Mouse (Mus musculus) ES-Bruce4 (cell line): ENCODE results near the gene D6Wsu163e. TPM values are rescaled to one million over a fixed set of nuclear protein-coding genes. Genes with fewer than 3 reads are reported as not detected.

ENCODE experiments used
- H3K27ac ChIP-seq: 2 replicates; pipeline ENCODE4 v1.5.1; 2012; ENCODE audit warnings: low read length, inconsistent platforms; ENCODE audit not compliant: insufficient read depth
- H3K27me3 ChIP-seq: 2 replicates; pipeline ENCODE4 v1.6.1; 2012; ENCODE audit warnings: mild to moderate bottlenecking, low read length, inconsistent platforms; ENCODE audit not compliant: control insufficient read depth, poor library complexity, insufficient read depth, severe bottlenecking
- H3K36me3 ChIP-seq: 2 replicates; pipeline ENCODE4 v1.6.1; 2012; ENCODE audit warnings: inconsistent platforms, mild to moderate bottlenecking, low read length, moderate library complexity; ENCODE audit not compliant: control insufficient read depth, poor library complexity, insufficient read depth, severe bottlenecking
- H3K4me1 ChIP-seq: one replicate; pipeline ENCODE4 v1.8.1; 2011; ENCODE audit warnings: low read length; ENCODE audit not compliant: control insufficient read depth, insufficient read depth
- H3K4me3 ChIP-seq: 2 replicates; pipeline ENCODE4 v1.5.1; 2011; ENCODE audit warnings: low read depth, mild to moderate bottlenecking, low read length
- H3K9ac ChIP-seq: 2 replicates; pipeline ENCODE4 v1.6.1; 2012; ENCODE audit warnings: low read depth, mild to moderate bottlenecking, inconsistent platforms; ENCODE audit not compliant: poor library complexity, severe bottlenecking
- H3K9me3 ChIP-seq: replicated peaks from 2 replicates; pipeline ENCODE4 v1.6.1; 2012; ENCODE audit warnings: mild to moderate bottlenecking, low read length, inconsistent platforms; ENCODE audit not compliant: control insufficient read depth, poor library complexity, insufficient read depth, severe bottlenecking
- CTCF ChIP-seq: IDR thresholded peaks from one replicate; pipeline ENCODE4 v1.8.1; 2011; ENCODE audit warnings: low read depth, low read length
- EP300 ChIP-seq: IDR thresholded peaks from 2 replicates; pipeline ENCODE4 v1.6.1; 2011; ENCODE audit warnings: low read depth, low read length; ENCODE audit not compliant: insufficient read depth
- POLR2A ChIP-seq: IDR thresholded peaks from one replicate; pipeline ENCODE4 v1.8.1; 2011; ENCODE audit warnings: low read length; ENCODE audit not compliant: insufficient read depth
- polyA plus RNA-seq: library from polyadenylated mRNA; stranded (reverse); fragments of >200 nt; gene quantifications from 2 replicates; pipeline ENCODE4 v1.2.4, GENCODE M21; 2011; ENCODE audit warnings: low read depth; ENCODE audit not compliant: missing spikeins, insufficient read depth, insufficient read length

The D6Wsu163e gene
- 15.8 and 21.0 TPM in 2 replicates for polyA plus RNA-seq

- peak; percentile 80 for TF ChIP-seq POLR2A
- no peak for TF ChIP-seq CTCF
- peak; percentile 29; the same call in 1 of the 2 replicates for TF ChIP-seq EP300
- H3K27me3 ChIP-seq = no peaks in the 10 kb centered on the region
- peak within 1 kb of the TSS; percentile 88 for H3K9ac ChIP-seq
- peaks cover 3% of the 10 kb centered on the region; the same call in 1 of the 2 replicates for H3K36me3 ChIP-seq
- no peaks in the 10 kb centered on the region for H3K4me1 ChIP-seq
- H3K4me3 ChIP-seq = peak within 1 kb of the TSS; percentile 100
- H3K27ac ChIP-seq = no peak within 1 kb of the TSS
- H3K9me3 ChIP-seq = no peaks in the 10 kb centered on the region
These were observed at the start of gene D6Wsu163e, which contains the start of gene Rad51ap1 for GRCm38 (mm10) chr6:126939487-126940171. Gene D6Wsu163e (plus strand): TSS chr6:126939962. Gene Rad51ap1 (minus strand): TSS chr6:126939587.

- TF ChIP-seq EP300 (no peak), CTCF (no peak), POLR2A (no peak)
- H3K36me3 ChIP-seq = no peaks in the 10 kb centered on the region
- H3K27ac ChIP-seq = no peak overlapping the region
- no peak overlapping the region for H3K4me3 ChIP-seq
- no peaks in the 10 kb centered on the region for H3K9me3 ChIP-seq
- no peaks in the 10 kb centered on the region for H3K4me1 ChIP-seq
- H3K9ac ChIP-seq = no peak overlapping the region
- H3K27me3 ChIP-seq = no peaks in the 10 kb centered on the region
These were observed 32.4 kb upstream of the D6Wsu163e start for GRCm38 (mm10) chr6:126907378-126907777.

- no peak overlapping the region for H3K27ac ChIP-seq
- no peak overlapping the region for H3K4me3 ChIP-seq
- no peaks in the 10 kb centered on the region for H3K4me1 ChIP-seq
- H3K9ac ChIP-seq = no peak overlapping the region
- H3K36me3 ChIP-seq = no peaks in the 10 kb centered on the region
- H3K27me3 ChIP-seq = no peaks in the 10 kb centered on the region
- TF ChIP-seq EP300 (no peak), CTCF (no peak), POLR2A (no peak)
- no peaks in the 10 kb centered on the region for H3K9me3 ChIP-seq
These were observed 31.9 kb upstream of the D6Wsu163e start for GRCm38 (mm10) chr6:126907876-126908275.

GRCm38 (mm10) chr6:126910727-126911126 is 29.0 kb upstream of the D6Wsu163e start:
- H3K9me3 ChIP-seq = no peaks in the 10 kb centered on the region
- no peak overlapping the region for H3K4me3 ChIP-seq
- no peaks in the 10 kb centered on the region for H3K27me3 ChIP-seq
- H3K27ac ChIP-seq = no peak overlapping the region
- H3K36me3 ChIP-seq = no peaks in the 10 kb centered on the region
- no peak for TF ChIP-seq POLR2A
- no peak for TF ChIP-seq EP300
- no peaks in the 10 kb centered on the region for H3K4me1 ChIP-seq
- no peak overlapping the region for H3K9ac ChIP-seq

- Histone ChIP-seq H3K4me3 (no peak overlapping the region), H3K27ac (no peak overlapping the region), H3K9me3 (no peaks in the 10 kb centered on the region), H3K4me1 (no peaks in the 10 kb centered on the region), H3K9ac (no peak overlapping the region), H3K36me3 (no peaks in the 10 kb centered on the region), H3K27me3 (no peaks in the 10 kb centered on the region)
- TF ChIP-seq CTCF (no peak), EP300 (no peak)
These were observed 24.8 kb upstream of the D6Wsu163e start for GRCm38 (mm10) chr6:126914928-126915327.

GRCm38 (mm10) chr6:126921111-126921881 is 18.5 kb upstream of the D6Wsu163e start, which contains the start of gene Dyrk4:
Gene Dyrk4 (minus strand): TSS chr6:126921839.
- peaks cover 24% of the 10 kb centered on the region for H3K36me3 ChIP-seq
- no peaks in the 10 kb centered on the region for H3K9me3 ChIP-seq
- H3K27ac ChIP-seq = no peak within 1 kb of the TSS
- no peaks in the 10 kb centered on the region for H3K4me1 ChIP-seq
- H3K4me3 ChIP-seq = peak within 1 kb of the TSS; percentile 41
- TF ChIP-seq CTCF = no peak
- no peak for TF ChIP-seq POLR2A
- TF ChIP-seq EP300 = no peak
- no peaks in the 10 kb centered on the region for H3K27me3 ChIP-seq
- H3K9ac ChIP-seq = no peak within 1 kb of the TSS
